Mouse (Mus musculus): ENCODE results near the gene Ano7.

DNA sequence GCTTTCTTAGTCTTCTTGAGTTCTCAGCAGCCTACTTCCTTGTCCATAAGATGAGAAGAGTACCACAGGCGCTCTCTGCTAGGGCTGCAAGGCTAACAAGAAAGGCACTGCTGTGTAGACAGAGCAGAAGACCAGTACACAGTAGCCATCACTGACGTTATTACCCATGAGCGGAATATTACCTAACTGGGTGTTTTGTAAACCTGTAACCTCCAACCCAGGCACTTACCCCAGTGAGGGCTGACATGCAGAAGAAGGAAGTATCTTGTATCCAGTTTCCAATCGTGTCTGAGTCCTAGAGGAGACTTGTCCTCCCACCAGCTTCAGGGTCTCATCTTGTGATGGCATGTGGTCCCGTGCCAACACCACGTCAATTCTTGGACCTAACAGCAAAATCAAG lies 49.8 kb upstream of the Ano7 start:
- TF ChIP-seq CTCF (IDR thresholded peaks at IDR 0.05; ENCODE audit: low read depth, low read length): no peak
- TF ChIP-seq POLR2AphosphoS5 (IDR thresholded peaks at IDR 0.05; ENCODE audit: insufficient replicate concordance, low read depth, low read length): no peak
